Mouse (Mus musculus): ENCODE measurements around the gene Nceh1. TPM values are rescaled to one million over a fixed set of nuclear protein-coding genes. Genes with fewer than 3 reads are reported as not detected.
A peak's percentile ranks its signal among the peaks of the same experiment; 100 is the strongest.

Nceh1 gene
- total RNA-seq, 2 experiments from 2014 or later, result 9.9 to 17.7 TPM

DNA sequence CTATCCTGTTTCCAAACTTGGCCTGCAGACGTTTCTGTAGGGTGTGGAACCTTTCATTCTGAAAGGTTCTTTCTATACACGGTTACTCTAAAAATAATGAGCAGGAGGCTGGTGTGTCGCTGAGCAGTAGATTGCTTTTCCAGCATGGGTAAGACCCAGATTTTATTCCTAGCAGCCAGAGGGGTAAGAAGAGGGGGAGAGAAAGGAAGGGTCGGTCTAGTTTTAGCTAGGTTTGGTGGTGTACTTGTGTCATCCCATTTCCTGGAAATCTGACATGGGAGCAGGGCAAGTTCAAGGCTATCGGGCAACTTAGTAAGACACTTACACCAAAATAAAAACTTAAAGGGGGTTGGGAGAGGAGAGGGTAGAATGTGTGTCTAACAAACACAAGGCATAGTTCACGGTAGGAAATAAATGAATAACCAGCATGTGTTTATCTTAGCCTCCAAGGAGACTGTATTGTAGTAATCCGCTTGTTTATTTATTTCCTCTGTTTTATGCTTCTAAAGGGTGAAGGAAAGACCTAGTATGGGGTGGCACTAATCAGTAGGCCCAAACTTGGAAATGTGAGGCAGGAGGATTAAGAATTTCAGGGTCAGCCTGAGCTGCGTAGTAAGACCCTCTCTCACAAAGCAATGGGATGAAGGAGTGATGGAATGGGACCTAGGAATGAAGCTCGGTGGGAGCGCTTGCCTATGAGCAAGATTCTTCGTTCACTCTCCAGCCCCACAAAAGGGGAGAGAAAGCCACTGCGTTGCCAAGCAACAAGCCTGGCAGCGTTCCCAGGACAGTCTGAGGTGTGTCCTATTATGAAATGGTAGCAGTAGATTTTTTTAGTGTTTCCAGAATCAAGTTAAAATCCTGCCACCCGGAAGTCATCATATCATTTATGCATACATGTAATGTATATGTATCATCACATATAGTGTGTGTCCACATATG lies 6.8 kb downstream of the Nceh1 start:
- ATAC-seq (replicated peaks; ENCODE audit: poor library complexity, severe bottlenecking), result peak; percentile 12; the same call in 1 of the 2 replicates

DNA sequence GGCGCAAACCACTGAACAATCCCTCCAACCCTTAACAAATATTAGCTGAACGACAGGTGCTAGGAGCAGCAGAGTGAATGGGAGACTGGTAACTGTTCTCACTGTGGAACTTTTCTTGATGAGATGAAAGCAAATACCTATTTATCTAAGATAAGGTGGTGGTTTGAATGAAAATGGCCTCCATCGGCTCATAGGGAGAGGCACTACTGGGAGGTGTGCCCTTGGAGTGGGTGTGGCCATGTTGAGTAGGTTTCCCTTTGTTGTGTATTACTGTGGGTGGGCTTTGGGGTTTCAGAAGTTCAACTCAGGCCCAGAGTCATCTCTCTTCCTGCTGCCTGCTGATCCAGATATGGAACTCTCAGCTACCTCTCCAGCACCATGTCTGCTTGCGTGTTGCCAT lies 8.1 kb downstream of the Nceh1 start:
- ATAC-seq (replicated peaks; ENCODE audit: poor library complexity, severe bottlenecking), result no peak

DNA sequence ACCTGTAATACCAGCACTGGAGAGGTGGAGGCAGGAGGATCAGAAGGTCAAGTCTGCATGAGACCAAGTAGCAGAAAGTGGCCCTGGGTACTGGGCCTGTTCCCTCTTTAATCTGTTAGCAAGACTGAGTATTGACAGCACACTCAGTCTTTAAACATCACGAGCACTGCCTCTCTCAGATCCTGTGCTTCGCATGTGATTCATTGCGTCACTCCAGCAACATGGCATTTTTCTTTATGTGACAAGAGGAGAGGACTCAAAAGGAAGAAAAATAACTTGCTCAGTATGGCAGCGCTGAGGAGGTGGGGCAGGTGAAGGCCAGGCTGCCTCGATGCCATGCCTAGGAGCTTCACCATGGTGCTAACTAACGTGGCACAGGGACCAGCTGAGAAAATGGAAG lies 9.1 kb downstream of the Nceh1 start:
- ATAC-seq (replicated peaks; ENCODE audit: poor library complexity, severe bottlenecking), result peak; percentile 38

DNA sequence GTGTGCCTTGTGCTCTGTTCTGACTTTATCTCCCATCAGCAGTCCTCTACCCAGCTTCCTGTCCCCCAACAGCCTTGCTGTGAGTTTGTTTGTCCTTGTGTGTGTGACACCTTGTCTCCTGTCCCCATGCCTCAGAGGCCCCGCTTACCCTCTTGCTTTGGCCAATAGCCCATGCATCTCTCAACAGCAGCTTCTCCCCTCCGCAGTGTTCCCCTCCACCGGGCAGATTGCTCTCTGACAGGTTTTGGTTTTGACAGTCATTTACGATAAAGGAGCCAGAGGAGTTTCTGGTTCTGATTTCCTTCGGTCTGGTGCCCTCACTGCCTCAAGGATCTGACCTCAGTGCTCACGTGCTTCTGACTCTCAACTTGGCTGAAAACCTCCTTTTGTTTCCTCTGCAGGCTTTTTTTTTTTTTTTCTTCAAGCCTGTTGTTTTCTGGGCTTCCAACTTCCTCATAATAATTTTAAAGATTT lies 11.1 kb downstream of the Nceh1 start:
- ATAC-seq (replicated peaks; ENCODE audit: poor library complexity, severe bottlenecking), result peak; percentile 48

DNA sequence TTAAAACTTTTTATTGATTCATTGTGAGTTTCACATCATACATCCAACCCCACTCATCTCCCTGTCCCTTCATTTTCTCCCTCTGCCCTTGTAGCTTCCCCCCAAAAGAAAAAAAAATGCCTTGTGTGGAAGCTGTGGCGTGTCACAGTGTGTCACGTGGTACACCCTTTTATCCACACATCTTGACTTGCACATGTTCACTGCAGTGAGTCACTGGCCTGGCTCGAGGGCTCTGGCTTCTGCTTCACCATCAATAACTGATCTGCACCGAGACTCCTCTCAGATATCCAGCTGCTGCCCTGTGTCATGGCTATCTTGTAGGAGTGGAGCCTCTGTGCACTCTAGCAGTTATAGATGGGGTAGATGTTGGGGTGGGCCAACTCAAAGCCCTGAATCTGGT lies 12.4 kb downstream of the Nceh1 start:
- no peak for ATAC-seq (replicated peaks; ENCODE audit: poor library complexity, severe bottlenecking)

DNA sequence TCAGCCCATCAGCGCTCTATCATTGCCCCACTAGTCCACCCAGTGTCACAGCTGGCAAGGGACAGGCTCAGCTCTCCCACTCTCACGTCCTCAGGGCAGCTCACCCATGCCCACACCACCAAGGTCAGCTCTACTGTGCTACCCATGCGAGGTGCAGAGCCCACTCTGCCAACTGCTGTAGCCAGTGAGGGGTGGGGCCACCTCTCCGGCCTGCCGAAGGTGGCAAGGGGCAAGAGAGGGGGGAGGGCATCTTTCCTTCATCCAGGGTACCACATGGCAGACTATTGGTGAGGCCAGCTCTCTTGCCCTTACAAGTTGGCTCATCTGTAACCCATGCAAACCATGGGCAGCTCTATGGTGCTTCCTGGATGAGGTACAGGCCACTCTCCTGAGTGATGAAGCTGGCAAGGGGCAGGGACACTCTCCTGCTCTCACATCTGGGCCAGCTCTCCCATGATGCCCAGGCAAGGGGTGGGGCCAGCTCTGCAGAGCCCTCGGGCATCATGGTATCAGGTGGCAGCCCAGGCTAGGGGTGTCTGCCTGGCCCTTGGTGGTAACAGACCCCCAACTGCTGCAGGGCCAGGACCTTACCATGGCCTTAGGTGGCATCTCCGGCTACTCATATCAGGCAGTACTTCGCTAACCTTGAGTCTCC lies 12.9 kb downstream of the Nceh1 start:
- no peak for ATAC-seq (replicated peaks; ENCODE audit: poor library complexity, severe bottlenecking)

DNA sequence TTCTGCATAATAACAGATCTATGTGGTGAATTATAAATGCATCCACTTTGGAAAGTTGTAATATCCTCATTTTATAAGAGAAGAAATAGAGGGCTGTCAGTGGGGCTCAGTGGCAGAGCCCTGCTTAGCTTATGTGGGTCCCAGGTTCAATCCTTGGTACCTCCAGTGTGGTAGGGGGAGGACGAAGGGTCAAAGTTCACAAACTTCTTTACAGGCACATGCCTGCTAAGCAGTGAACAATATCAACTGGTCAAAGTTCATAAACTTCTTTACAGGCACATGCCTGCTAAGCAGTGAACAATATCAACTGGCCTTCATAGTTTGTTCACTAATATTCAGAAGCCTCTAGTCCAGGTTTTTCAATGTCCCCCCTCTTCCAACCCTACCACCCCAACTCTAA lies 13.8 kb downstream of the Nceh1 start:
- ATAC-seq (replicated peaks; ENCODE audit: poor library complexity, severe bottlenecking), result no peak

DNA sequence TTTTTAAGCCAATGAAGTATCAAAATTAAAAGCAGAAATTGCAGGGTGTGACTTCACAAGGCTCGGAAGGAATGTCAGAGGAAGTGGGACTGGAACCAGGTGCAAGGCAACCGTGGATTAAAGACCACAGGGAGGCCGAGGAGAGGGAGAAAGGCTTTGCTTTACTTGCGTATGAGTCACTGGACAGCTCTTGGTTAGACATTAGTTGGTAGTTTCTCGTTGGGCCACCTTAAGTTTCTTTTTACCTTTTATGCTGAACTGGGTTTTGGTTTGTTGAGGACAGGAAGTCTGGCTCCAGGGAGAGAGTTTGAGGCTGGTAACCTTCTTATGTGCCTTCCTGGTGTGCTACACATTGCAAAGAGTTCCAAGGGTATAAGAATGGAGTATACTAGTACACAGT lies 15.1 kb downstream of the Nceh1 start:
- ATAC-seq (replicated peaks; ENCODE audit: poor library complexity, severe bottlenecking), result no peak

DNA sequence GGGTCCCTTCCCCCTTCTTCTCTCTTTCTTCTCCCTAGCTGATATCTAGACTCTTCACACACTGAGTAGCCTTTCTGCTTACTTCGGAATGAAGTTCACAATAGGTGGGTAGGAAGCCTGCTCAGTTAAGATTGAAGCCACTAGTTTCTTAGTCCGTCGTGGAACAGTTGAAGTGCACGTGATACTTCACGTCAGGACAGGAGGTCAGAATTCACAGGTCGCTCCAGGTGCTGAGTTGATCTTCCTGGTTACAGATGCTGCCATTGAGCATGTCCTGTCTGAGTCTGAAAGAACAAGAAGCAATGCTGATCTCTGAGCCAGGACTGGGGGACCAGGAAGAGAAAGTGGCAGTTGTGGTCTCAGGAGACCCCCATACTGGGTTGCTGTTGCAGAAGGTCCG lies 16.4 kb downstream of the Nceh1 start:
- no peak for ATAC-seq (replicated peaks; ENCODE audit: poor library complexity, severe bottlenecking)

DNA sequence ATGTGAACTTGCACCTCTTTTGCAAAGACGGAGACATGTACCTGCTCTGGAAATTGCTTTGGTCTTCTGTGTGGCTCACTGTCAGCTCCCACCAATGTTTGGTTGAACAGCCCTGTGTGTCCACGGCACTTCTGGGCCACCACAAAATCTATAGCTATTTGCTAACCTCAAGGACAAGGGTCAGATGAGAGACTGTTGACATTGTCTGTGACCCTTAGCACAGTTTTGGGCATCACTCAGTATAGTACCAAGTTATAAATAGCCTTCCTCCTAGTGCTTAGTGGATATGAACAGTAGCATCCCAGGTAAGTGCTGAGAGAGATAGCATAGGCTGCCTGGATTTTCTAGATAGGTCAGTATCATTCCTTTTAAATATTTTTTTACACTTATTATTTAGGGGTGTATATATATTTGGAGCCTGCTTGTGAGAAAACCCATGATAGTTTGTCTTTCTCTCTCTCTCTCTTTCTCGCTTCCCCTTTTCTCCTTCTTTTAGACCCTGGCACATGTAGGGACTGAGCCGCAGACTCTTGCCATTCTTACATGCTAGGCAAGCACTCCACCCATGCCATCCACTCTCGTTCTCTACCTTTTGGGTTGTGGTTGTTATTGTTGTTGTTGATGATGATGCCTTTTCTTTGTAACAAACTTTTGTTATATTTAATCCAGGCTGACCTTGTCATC lies 19.1 kb downstream of the Nceh1 start:
- peak; percentile 67 for ATAC-seq (replicated peaks; ENCODE audit: poor library complexity, severe bottlenecking)

DNA sequence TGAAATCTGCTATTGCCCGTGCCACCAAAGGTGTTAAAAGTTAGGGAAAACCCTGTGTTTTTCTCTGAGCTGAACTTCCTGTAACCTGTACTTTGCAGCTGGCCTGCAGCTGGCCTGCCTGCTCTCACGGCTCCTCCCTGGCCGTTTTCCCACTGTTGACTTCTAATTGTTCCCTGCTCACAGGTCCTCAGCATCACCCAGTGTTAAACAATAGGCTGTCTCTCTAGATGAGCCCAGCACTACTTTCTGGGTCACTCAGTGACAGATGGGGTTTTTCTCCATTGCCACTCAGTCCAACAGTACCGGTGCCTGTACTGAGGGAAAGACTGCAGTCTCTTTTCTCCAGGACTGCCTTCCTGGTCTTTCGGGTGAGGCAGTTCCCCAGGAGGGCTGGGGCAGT lies 22.3 kb downstream of the Nceh1 start:
- ATAC-seq (replicated peaks; ENCODE audit: poor library complexity, severe bottlenecking), result no peak

DNA sequence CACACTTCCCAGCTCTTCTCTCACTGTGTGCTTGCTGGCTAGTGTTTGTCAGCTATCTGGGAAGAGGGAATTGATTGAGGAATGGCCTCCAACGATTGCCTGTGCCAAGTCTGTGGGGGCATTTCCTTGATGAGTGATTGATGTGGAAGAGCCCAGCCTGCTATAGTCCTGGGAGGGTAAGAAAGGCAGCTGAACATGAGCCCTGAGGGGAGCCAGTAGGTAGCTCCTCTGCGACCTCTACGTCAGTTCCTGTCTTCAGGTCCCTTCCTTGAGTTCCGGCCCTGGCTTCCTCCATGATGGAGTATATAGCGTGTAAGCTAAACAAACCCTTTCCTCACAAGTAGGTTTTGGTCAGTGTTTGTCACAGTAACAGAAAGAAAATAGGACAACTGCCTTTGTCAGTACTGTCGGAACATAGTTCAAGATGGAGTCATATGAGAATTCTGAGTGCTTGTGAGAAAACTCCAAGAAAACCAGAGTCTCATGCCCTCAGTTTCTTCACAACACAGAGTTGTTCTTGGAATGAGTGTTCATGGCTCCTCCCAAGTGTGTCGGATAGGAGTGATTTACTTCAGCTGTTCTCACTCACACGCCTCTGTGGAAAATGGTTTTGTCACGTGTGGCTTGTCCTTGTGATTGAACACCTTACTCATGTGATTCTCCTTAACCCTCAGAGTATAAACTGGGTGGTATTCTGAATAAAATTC lies 22.9 kb downstream of the Nceh1 start:
- no peak for ATAC-seq (replicated peaks; ENCODE audit: poor library complexity, severe bottlenecking)

DNA sequence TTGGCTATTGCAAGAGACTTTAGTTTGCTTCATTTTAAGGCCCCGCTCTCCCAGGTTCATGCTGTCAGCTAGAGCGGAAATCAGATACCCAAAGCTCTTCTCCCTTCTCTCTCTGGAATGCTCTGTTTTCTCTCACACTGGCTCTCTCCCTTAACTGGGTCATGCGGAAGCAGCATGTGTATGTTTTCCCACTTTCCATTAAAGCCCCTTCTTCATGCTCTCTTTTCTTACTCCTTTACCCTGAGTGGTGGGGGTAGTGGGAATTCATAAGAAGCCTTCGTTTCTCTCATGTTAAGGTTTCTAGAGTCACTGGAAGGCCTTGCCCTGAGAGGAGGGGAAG lies 23.4 kb downstream of the Nceh1 start:
- no peak for ATAC-seq (replicated peaks; ENCODE audit: poor library complexity, severe bottlenecking)

DNA sequence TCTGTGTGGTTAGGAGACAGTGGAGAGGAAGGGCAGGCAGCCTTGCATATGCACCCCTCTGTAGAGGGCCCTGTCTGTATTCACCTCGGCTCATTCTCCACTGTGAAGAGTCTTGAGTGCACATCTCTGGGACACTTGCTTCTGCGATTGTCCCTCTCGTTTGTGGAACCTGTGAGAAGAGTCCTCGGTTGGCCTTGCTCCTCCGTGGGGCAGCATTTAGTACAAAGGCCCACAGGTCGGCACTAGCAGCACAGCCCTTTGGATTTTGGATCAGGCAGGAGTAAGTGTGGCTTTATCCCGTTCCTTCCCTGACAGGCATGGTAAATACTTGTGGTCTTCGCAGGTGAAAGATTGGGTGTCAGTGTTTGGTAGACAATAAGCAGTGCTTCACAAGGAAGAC lies 23.8 kb downstream of the Nceh1 start:
- no peak for ATAC-seq (replicated peaks; ENCODE audit: poor library complexity, severe bottlenecking)

DNA sequence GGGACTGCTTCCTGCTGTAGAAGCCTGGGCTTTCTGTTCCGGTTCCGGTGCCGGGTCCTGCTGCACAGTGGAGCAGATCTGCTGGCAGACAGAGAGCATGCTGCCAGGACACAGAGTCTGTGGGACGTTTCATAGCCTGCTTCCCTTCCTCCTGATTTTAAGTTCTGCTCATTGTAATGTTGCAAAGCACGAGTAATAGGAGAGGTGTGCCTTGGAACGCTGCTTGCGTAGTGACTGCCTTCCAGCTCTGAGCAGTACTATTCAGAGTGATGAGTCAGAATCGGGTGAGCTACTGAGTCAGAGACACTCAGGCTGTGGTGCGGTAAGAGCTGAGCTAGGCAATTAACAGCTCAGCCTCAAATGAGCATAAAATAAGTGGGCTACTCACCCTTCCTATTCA lies 26.9 kb downstream of the Nceh1 start:
- ATAC-seq (replicated peaks; ENCODE audit: poor library complexity, severe bottlenecking), result peak; percentile 71

DNA sequence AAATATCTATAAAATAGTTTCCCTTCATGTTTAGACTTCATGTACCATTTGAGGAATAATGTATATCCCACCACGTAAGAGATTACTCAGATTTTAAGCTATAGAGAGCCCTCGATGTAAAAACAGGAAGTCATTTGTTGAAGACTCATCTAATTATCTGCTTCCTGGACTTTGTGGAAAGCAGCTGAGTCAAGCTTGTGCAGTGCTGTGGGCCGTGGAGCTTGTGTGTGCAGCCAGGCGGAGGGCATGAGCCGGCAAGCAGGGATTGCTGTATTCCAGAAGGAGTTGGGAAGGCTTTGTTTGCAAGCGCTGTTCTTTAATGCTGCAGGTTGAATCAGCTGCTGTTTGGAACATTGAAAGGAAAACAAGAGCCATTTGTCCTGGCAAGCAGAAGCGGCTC lies 27.5 kb downstream of the Nceh1 start:
- peak; percentile 79 for ATAC-seq (replicated peaks; ENCODE audit: poor library complexity, severe bottlenecking)

DNA sequence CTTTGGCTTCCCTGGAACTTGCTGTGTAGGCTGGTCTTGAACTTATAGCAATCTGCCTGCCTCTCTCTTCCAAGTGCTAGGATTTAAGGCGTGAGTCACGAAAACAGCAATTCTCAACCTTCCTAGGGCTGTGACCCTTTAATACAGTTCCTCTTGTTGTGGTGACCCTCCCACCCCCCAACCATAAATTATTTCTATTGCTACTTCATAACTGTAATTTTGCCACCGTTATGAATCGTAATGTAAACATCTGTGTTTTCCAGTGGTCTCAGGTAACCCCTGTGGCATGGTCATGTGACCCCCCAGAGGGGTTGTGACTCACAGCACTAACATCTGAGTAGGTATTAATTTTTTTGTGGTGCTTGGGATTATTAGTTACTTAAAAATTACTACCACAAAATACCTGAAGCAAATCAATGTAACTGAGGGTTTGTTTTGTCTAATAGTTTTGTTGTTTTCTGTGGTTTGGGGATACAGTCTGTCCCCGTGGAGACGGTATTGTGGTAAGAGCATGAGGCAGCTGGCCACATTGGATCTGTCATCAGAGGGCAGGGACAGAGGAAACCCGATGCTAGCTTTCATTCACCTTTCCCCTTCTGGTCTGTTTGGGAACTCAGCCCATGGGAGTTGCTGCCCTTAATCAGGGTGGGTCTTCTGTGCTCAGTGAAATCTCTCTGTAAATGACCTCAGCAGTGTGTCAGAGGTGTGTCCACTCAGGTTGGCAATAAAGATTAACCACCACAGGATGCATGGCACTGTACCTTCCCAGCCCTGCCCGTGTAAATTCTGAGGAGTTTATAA lies 31.5 kb downstream of the Nceh1 start:
- ATAC-seq (replicated peaks; ENCODE audit: poor library complexity, severe bottlenecking), result no peak

DNA sequence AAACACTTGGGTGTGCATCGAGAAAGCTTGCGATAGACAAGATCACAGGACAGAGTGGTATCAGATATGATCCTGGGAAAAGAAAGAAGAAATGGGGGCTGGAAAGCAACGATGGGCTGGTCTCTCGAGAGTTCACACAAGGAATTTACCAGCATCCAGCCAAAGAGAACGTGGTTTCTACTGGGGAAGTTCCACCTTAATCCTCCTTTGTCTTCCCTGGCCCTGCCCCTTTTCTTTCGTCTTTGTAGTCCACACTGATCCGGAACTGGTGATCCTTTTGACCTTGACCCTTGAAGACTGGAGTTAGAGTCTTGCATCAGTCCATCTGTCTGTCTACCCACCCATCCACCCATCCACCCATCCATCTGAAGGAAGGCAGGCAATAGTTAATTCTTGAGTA lies 34.6 kb downstream of the Nceh1 start:
- no peak for ATAC-seq (replicated peaks; ENCODE audit: poor library complexity, severe bottlenecking)

DNA sequence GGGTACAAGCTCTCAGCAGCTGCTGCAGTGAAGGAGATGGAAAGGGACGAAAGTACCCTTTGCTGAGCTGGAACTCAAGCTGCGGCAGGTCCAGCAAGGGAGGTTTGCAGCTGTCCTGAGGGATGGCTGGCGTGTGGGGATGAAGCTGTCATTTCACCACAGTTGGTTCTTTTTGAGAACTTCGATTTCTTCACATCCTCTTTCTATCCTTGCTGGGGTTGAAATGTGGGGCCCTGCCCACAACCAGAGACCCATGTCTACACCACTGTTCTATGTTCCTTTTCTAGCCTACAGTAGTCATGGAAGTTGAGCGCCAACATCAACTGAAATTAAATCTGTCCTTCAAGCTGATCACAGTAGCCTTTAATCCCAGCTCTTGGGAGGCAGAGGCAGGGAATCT lies 35.8 kb downstream of the Nceh1 start:
- ATAC-seq (replicated peaks; ENCODE audit: poor library complexity, severe bottlenecking), result peak; percentile 95

DNA sequence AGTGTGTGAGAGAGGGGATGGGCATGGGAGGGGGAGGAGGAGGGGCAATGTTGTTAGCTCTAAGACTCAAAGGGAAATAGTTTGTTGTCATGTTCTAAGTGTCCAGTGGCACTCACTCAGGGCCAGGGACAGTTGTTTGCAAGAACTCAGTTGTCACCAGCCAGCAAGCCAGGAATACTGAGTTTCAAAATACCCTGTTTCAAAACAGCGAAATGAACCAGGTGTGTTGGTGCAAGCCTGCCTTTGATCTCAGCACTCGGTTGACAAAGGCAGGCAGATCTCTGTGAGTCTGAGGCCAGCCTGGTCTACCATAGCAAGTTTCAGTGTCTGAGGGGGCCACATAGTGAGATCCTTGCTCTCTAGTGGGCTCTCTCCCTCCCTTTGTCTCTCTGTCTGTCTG lies 39.3 kb downstream of the Nceh1 start:
- no peak for ATAC-seq (replicated peaks; ENCODE audit: poor library complexity, severe bottlenecking)

Data from granulocyte monocyte progenitor cell, adult 5-6 weeks (primary cell).